Mouse (Mus musculus): ENCODE data around the gene Macrod2.

- TF ChIP-seq CTCF (IDR thresholded peaks at IDR 0.05; ENCODE audit: low read depth, low read length) (no peak), POLR2A (IDR thresholded peaks at IDR 0.05; ENCODE audit: extremely low read depth, insufficient read depth, low read length) (no peak)
Observed at GRCm38 (mm10) chr2:141211346-141211745, 816.2 kb downstream of the Macrod2 start.
